Mouse (Mus musculus): ENCODE measurements around the gene Prlr. TPM values are rescaled to one million over a fixed set of nuclear protein-coding genes. Genes with fewer than 3 reads are reported as not detected.

Prlr gene
- polyA plus RNA-seq, 1 experiment from 2014 or later: 2.5 TPM

GRCm38 (mm10) chr15:10175078-10175477 is 2.0 kb upstream of the Prlr start:
- Histone ChIP-seq H3K4me2 (replicated peaks; ENCODE audit: low read depth) (no peak overlapping the region), H3K27ac (replicated peaks) (no peak overlapping the region), H3K9ac (ENCODE audit: low read length) (no peak overlapping the region), H3K4me3 (ENCODE audit: low read depth, low read length) (no peak overlapping the region), H3K4me1 (replicated peaks; ENCODE audit: control insufficient read depth, insufficient read depth) (no peaks in the 10 kb centered on the region), H3K36me3 (ENCODE audit: control insufficient read depth, insufficient read depth, low read length) (no peaks in the 10 kb centered on the region), H3K27me3 (ENCODE audit: control insufficient read depth, insufficient read depth, low read length) (no peaks in the 10 kb centered on the region), H3K9me3 (ENCODE audit: control insufficient read depth, low read length) (no peaks in the 10 kb centered on the region)
- WGBS: 88% methylated on average over 6 of the region's 6 CpGs
- TF ChIP-seq CTCF (IDR thresholded peaks at IDR 0.05; ENCODE audit: low read depth) (no peak), EP300 (optimal IDR thresholded peaks at IDR 0.05) (no peak)
- ATAC-seq (ENCODE audit: low FRiP score, low TSS enrichment) (no peak), DNase-seq (ENCODE audit: low spot score) (no peak)

- H3K4me3 ChIP-seq (ENCODE audit: low read depth, low read length): no peak overlapping the region
- DNase-seq (ENCODE audit: low spot score): no peak
- H3K4me1 ChIP-seq (replicated peaks; ENCODE audit: control insufficient read depth, insufficient read depth): no peaks in the 10 kb centered on the region
Observed at GRCm38 (mm10) chr15:10175656-10176055, 1.4 kb upstream of the Prlr start.

GRCm38 (mm10) chr15:10177519-10178130 is 587 bp downstream of the Prlr start:
- Histone ChIP-seq H3K36me3 (ENCODE audit: control insufficient read depth, insufficient read depth, low read length) (no peaks in the 10 kb centered on the region), H3K4me1 (replicated peaks; ENCODE audit: control insufficient read depth, insufficient read depth) (no peaks in the 10 kb centered on the region), H3K27me3 (ENCODE audit: control insufficient read depth, insufficient read depth, low read length) (no peaks in the 10 kb centered on the region), H3K4me3 (ENCODE audit: low read depth, low read length) (peak overlapping the region; percentile 38), H3K9ac (ENCODE audit: low read length) (peak overlapping the region; percentile 38; the same call in 1 of the 2 replicates), H3K27ac (replicated peaks) (no peak overlapping the region), H3K4me2 (replicated peaks; ENCODE audit: low read depth) (peak overlapping the region; percentile 64), H3K9me3 (ENCODE audit: control insufficient read depth, low read length) (no peaks in the 10 kb centered on the region)
- WGBS: 1% methylated on average over 30 of the region's 30 CpGs
- TF ChIP-seq CTCF (IDR thresholded peaks at IDR 0.05; ENCODE audit: low read depth): no peak
- no peak for TF ChIP-seq EP300 (optimal IDR thresholded peaks at IDR 0.05)
- DNase-seq (ENCODE audit: low spot score) (peak; percentile 16), ATAC-seq (ENCODE audit: low FRiP score, low TSS enrichment) (0 out of 2 replicates have a peak, but pooled peaks have one; percentile 53)

More at GRCm38 (mm10) chr15:10175656-10176055, 1.4 kb upstream of the Prlr start:
- Histone ChIP-seq H3K9me3 (ENCODE audit: control insufficient read depth, low read length) (no peaks in the 10 kb centered on the region), H3K36me3 (ENCODE audit: control insufficient read depth, insufficient read depth, low read length) (no peaks in the 10 kb centered on the region), H3K4me2 (replicated peaks; ENCODE audit: low read depth) (no peak overlapping the region), H3K9ac (ENCODE audit: low read length) (no peak overlapping the region), H3K27me3 (ENCODE audit: control insufficient read depth, insufficient read depth, low read length) (no peaks in the 10 kb centered on the region), H3K27ac (replicated peaks) (no peak overlapping the region)
- TF ChIP-seq CTCF (IDR thresholded peaks at IDR 0.05; ENCODE audit: low read depth) (no peak), EP300 (optimal IDR thresholded peaks at IDR 0.05) (no peak)
- no peak for ATAC-seq (ENCODE audit: low FRiP score, low TSS enrichment)
- 63% methylated on average over 7 of the region's 7 CpGs for WGBS

GRCm38 (mm10) chr15:10178131-10178566 is 1.1 kb downstream of the Prlr start:
- ATAC-seq (ENCODE audit: low FRiP score, low TSS enrichment) (no peak), DNase-seq (ENCODE audit: low spot score) (peak; percentile 14)
- TF ChIP-seq CTCF (IDR thresholded peaks at IDR 0.05; ENCODE audit: low read depth): no peak
- TF ChIP-seq EP300 (optimal IDR thresholded peaks at IDR 0.05): no peak
- H3K9ac ChIP-seq (ENCODE audit: low read length): no peak overlapping the region
- peak overlapping the region; percentile 38 for H3K4me3 ChIP-seq (ENCODE audit: low read depth, low read length)
- H3K4me1 ChIP-seq (replicated peaks; ENCODE audit: control insufficient read depth, insufficient read depth): no peaks in the 10 kb centered on the region
- H3K4me2 ChIP-seq (replicated peaks; ENCODE audit: low read depth): peak overlapping the region; percentile 64
- H3K27ac ChIP-seq (replicated peaks): no peak overlapping the region
- H3K27me3 ChIP-seq (ENCODE audit: control insufficient read depth, insufficient read depth, low read length): no peaks in the 10 kb centered on the region
- no peaks in the 10 kb centered on the region for H3K9me3 ChIP-seq (ENCODE audit: control insufficient read depth, low read length)
- H3K36me3 ChIP-seq (ENCODE audit: control insufficient read depth, insufficient read depth, low read length): no peaks in the 10 kb centered on the region
- WGBS: 6% methylated on average over 10 of the region's 10 CpGs

- no peaks in the 10 kb centered on the region for H3K9me3 ChIP-seq (ENCODE audit: control insufficient read depth, low read length)
- 70% methylated on average over 4 of the region's 4 CpGs for WGBS
- H3K9ac ChIP-seq (ENCODE audit: low read length): no peak overlapping the region
- no peaks in the 10 kb centered on the region for H3K36me3 ChIP-seq (ENCODE audit: control insufficient read depth, insufficient read depth, low read length)
- ATAC-seq (ENCODE audit: low FRiP score, low TSS enrichment): no peak
- no peak for TF ChIP-seq EP300 (optimal IDR thresholded peaks at IDR 0.05)
- TF ChIP-seq CTCF (IDR thresholded peaks at IDR 0.05; ENCODE audit: low read depth): no peak
- no peak for DNase-seq (ENCODE audit: low spot score)
- no peak overlapping the region for H3K4me2 ChIP-seq (replicated peaks; ENCODE audit: low read depth)
- H3K27me3 ChIP-seq (ENCODE audit: control insufficient read depth, insufficient read depth, low read length): no peaks in the 10 kb centered on the region
- no peaks in the 10 kb centered on the region for H3K4me1 ChIP-seq (replicated peaks; ENCODE audit: control insufficient read depth, insufficient read depth)
- H3K27ac ChIP-seq (replicated peaks): no peak overlapping the region
- H3K4me3 ChIP-seq (ENCODE audit: low read depth, low read length): no peak overlapping the region
Observed at GRCm38 (mm10) chr15:10180694-10181093, 3.7 kb downstream of the Prlr start.

- DNase-seq (ENCODE audit: low spot score) (no peak), ATAC-seq (ENCODE audit: low FRiP score, low TSS enrichment) (no peak)
- TF ChIP-seq EP300 (optimal IDR thresholded peaks at IDR 0.05): no peak
- no peak for TF ChIP-seq CTCF (IDR thresholded peaks at IDR 0.05; ENCODE audit: low read depth)
- H3K4me2 ChIP-seq (replicated peaks; ENCODE audit: low read depth): no peak overlapping the region
- no peaks in the 10 kb centered on the region for H3K4me1 ChIP-seq (replicated peaks; ENCODE audit: control insufficient read depth, insufficient read depth)
- no peaks in the 10 kb centered on the region for H3K27me3 ChIP-seq (ENCODE audit: control insufficient read depth, insufficient read depth, low read length)
- H3K9ac ChIP-seq (ENCODE audit: low read length): no peak overlapping the region
- no peak overlapping the region for H3K4me3 ChIP-seq (ENCODE audit: low read depth, low read length)
- no peak overlapping the region for H3K27ac ChIP-seq (replicated peaks)
- no peaks in the 10 kb centered on the region for H3K9me3 ChIP-seq (ENCODE audit: control insufficient read depth, low read length)
- no peaks in the 10 kb centered on the region for H3K36me3 ChIP-seq (ENCODE audit: control insufficient read depth, insufficient read depth, low read length)
- WGBS: 70% methylated on average over 6 of the region's 6 CpGs
Observed at GRCm38 (mm10) chr15:10192101-10192630, 15.1 kb downstream of the Prlr start.
